Mouse (Mus musculus) myocyte (in vitro differentiated cells): Measurements from ENCODE around the gene Olfr484.
"Not testable (repeated sequence)": the region's sequence is repeated elsewhere in the genome, so short reads cannot be mapped to it uniquely, and the experiment has no call there.

Experiments used
- E2F4 ChIP-seq: IDR thresholded peaks from one replicate; pipeline ENCODE4 v1.6.1; 2011; ENCODE audit warnings: mild to moderate bottlenecking, control low read depth, moderate library complexity; ENCODE audit not compliant: insufficient read depth
- MYOG ChIP-seq, 3 experiments: IDR thresholded peaks; one replicate each; pipeline ENCODE4 v1.6.1; 2011; ENCODE audit warnings: control low read depth in 2 of 3, low read depth in 2 of 3, mild to moderate bottlenecking in 2 of 3; ENCODE audit not compliant: insufficient read length in 2 of 3, control insufficient read depth in 1 of 3, insufficient read depth in 1 of 3
- POLR2A ChIP-seq: IDR thresholded peaks from one replicate; pipeline ENCODE4 v1.6.1; 2011; ENCODE audit warnings: low read depth, mild to moderate bottlenecking, control low read depth, moderate library complexity; ENCODE audit not compliant: insufficient read length

DNA sequence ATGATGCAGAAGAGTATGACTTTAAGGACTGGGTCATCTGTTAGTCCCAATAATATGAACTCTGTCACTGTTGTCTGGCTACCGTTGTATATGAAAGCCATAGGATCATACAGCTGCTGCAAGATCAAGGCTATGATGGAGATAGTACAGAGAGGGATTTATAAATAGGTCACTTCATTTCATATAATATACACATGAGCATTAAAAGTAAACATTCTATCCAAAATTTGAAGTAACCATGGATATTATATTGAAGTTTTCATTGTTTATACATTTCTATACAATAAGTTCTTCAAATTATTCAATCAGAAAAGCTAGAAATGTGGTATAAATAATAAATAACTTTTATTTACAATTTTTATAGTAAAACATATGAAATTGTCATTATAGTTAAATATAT lies 45.4 kb upstream of the Olfr484 start, which contains the start of gene Olfr486:
- not testable (repeated sequence) for TF ChIP-seq E2F4; POLR2A; MYOG (IDR thresholded peaks at IDR 0.05; ENCODE audit: control insufficient read depth in 1 of 3, insufficient read depth in 1 of 3, insufficient read length in 2 of 3, low read depth in 2 of 3)
